Mouse (Mus musculus): Measurements from ENCODE around the gene Pdxdc1. TPM values are rescaled to one million over a fixed set of nuclear protein-coding genes. Genes with fewer than 3 reads are reported as not detected.

Gene Pdxdc1
- polyA plus RNA-seq, 1 experiment from 2014 or later = 92.5 TPM

- WGBS = 90% methylated on average over 7 of the region's 7 CpGs
- no peak overlapping the region for H3K4me2 ChIP-seq
- no peaks in the 10 kb centered on the region for H3K9me3 ChIP-seq
- no peak overlapping the region for H3K27ac ChIP-seq
- peaks cover 92% of the 10 kb centered on the region for H3K36me3 ChIP-seq
- H3K9ac ChIP-seq = no peak overlapping the region
- no peak overlapping the region for H3K4me3 ChIP-seq
- no peak for ATAC-seq (ENCODE audit: insufficient number of reproducible peaks, insufficient read depth, low FRiP score, low TSS enrichment, low read depth)
- no peaks in the 10 kb centered on the region for H3K27me3 ChIP-seq
- no peaks in the 10 kb centered on the region for H3K4me1 ChIP-seq
Observed at GRCm38 (mm10) chr16:13840056-13840455, 62.9 kb downstream of the Pdxdc1 start.

- no peak for ATAC-seq (ENCODE audit: insufficient number of reproducible peaks, insufficient read depth, low FRiP score, low TSS enrichment, low read depth)
- Histone ChIP-seq H3K27ac (no peak overlapping the region), H3K36me3 (peaks cover 96% of the 10 kb centered on the region), H3K9me3 (no peaks in the 10 kb centered on the region), H3K4me3 (no peak overlapping the region), H3K27me3 (no peaks in the 10 kb centered on the region), H3K4me2 (no peak overlapping the region), H3K4me1 (no peaks in the 10 kb centered on the region), H3K9ac (no peak overlapping the region)
- 95% methylated on average over 5 of the region's 5 CpGs for WGBS
Observed at GRCm38 (mm10) chr16:13834382-13834781, 68.5 kb downstream of the Pdxdc1 start.

- Histone ChIP-seq H3K9me3 (no peaks in the 10 kb centered on the region), H3K36me3 (peaks cover 95% of the 10 kb centered on the region), H3K4me2 (no peak overlapping the region), H3K27me3 (no peaks in the 10 kb centered on the region), H3K4me1 (no peaks in the 10 kb centered on the region), H3K4me3 (no peak overlapping the region), H3K9ac (no peak overlapping the region), H3K27ac (no peak overlapping the region)
- 82% methylated on average over 5 of the region's 5 CpGs for WGBS
- no peak for ATAC-seq (ENCODE audit: insufficient number of reproducible peaks, insufficient read depth, low FRiP score, low TSS enrichment, low read depth)
Observed at GRCm38 (mm10) chr16:13831606-13832005, 71.3 kb downstream of the Pdxdc1 start.

GRCm38 (mm10) chr16:13830444-13830843, 72.5 kb downstream of the Pdxdc1 start:
- WGBS = 89% methylated on average over 10 of the region's 10 CpGs
- Histone ChIP-seq H3K27me3 (no peaks in the 10 kb centered on the region), H3K27ac (no peak overlapping the region), H3K9ac (no peak overlapping the region), H3K4me1 (peaks cover 8% of the 10 kb centered on the region), H3K4me2 (no peak overlapping the region), H3K4me3 (no peak overlapping the region), H3K36me3 (peaks cover 84% of the 10 kb centered on the region), H3K9me3 (no peaks in the 10 kb centered on the region)
- ATAC-seq (ENCODE audit: insufficient number of reproducible peaks, insufficient read depth, low FRiP score, low TSS enrichment, low read depth) = no peak

GRCm38 (mm10) chr16:13826511-13826910, 76.4 kb downstream of the Pdxdc1 start:
- no peak overlapping the region for H3K27ac ChIP-seq
- peaks cover 53% of the 10 kb centered on the region for H3K36me3 ChIP-seq

GRCm38 (mm10) chr16:13825781-13826490, 77.0 kb downstream of the Pdxdc1 start:
- no peaks in the 10 kb centered on the region for H3K9me3 ChIP-seq
- H3K4me1 ChIP-seq = peaks cover 17% of the 10 kb centered on the region
- ATAC-seq (ENCODE audit: insufficient number of reproducible peaks, insufficient read depth, low FRiP score, low TSS enrichment, low read depth) = no peak
- no peak overlapping the region for H3K4me2 ChIP-seq
- 64% methylated on average over 7 of the region's 7 CpGs for WGBS
- peaks cover 50% of the 10 kb centered on the region for H3K36me3 ChIP-seq
- no peaks in the 10 kb centered on the region for H3K27me3 ChIP-seq
- H3K27ac ChIP-seq = no peak overlapping the region
- no peak overlapping the region for H3K9ac ChIP-seq
- H3K4me3 ChIP-seq = no peak overlapping the region

More at GRCm38 (mm10) chr16:13826511-13826910, 76.4 kb downstream of the Pdxdc1 start:
- Histone ChIP-seq H3K9ac (no peak overlapping the region), H3K27me3 (no peaks in the 10 kb centered on the region), H3K9me3 (no peaks in the 10 kb centered on the region), H3K4me3 (no peak overlapping the region), H3K4me2 (no peak overlapping the region), H3K4me1 (peaks cover 17% of the 10 kb centered on the region)
- ATAC-seq (ENCODE audit: insufficient number of reproducible peaks, insufficient read depth, low FRiP score, low TSS enrichment, low read depth) = no peak
- 80% methylated on average over 4 of the region's 4 CpGs for WGBS

GRCm38 (mm10) chr16:13820771-13821170, 82.2 kb downstream of the Pdxdc1 start:
- Histone ChIP-seq H3K9me3 (no peaks in the 10 kb centered on the region), H3K4me1 (peaks cover 29% of the 10 kb centered on the region), H3K36me3 (peaks cover 18% of the 10 kb centered on the region), H3K4me2 (peak overlapping the region; percentile 76), H3K27ac (no peak overlapping the region), H3K9ac (no peak overlapping the region), H3K27me3 (no peaks in the 10 kb centered on the region), H3K4me3 (peak overlapping the region; percentile 83; the same call in 1 of the 2 replicates)
- WGBS = 94% methylated on average over 5 of the region's 5 CpGs
- ATAC-seq (ENCODE audit: insufficient number of reproducible peaks, insufficient read depth, low FRiP score, low TSS enrichment, low read depth) = no peak

GRCm38 (mm10) chr16:13819806-13820500, 83.0 kb downstream of the Pdxdc1 start:
- no peak for ATAC-seq (ENCODE audit: insufficient number of reproducible peaks, insufficient read depth, low FRiP score, low TSS enrichment, low read depth)
- Histone ChIP-seq H3K9ac (peak overlapping the region; percentile 92), H3K27me3 (no peaks in the 10 kb centered on the region), H3K36me3 (peaks cover 26% of the 10 kb centered on the region), H3K4me3 (peak overlapping the region; percentile 83), H3K27ac (peak overlapping the region; percentile 97), H3K4me2 (peak overlapping the region; percentile 76), H3K9me3 (no peaks in the 10 kb centered on the region), H3K4me1 (peaks cover 25% of the 10 kb centered on the region)
- WGBS = 36% methylated on average over 12 of the region's 12 CpGs

- H3K9ac ChIP-seq = peak overlapping the region; percentile 92
- peak overlapping the region; percentile 83 for H3K4me3 ChIP-seq
- peak overlapping the region; percentile 97 for H3K27ac ChIP-seq
- H3K4me2 ChIP-seq = peak overlapping the region; percentile 76
- H3K27me3 ChIP-seq = no peaks in the 10 kb centered on the region
- peak; percentile 70 for ATAC-seq (ENCODE audit: insufficient number of reproducible peaks, insufficient read depth, low FRiP score, low TSS enrichment, low read depth)
- H3K9me3 ChIP-seq = no peaks in the 10 kb centered on the region
- whole genome bisulfite sequencing = under 1% methylated on average over 35 of the region's 36 CpGs
- peaks cover 25% of the 10 kb centered on the region for H3K4me1 ChIP-seq
- H3K36me3 ChIP-seq = peaks cover 29% of the 10 kb centered on the region
Observed at GRCm38 (mm10) chr16:13819394-13819743, 83.6 kb downstream of the Pdxdc1 start.

GRCm38 (mm10) chr16:13818560-13819393, 84.2 kb downstream of the Pdxdc1 start, which contains the start of gene Ntan1:
TSS of gene Ntan1 (plus strand) at chr16:13818845.
- peak within 1 kb of the TSS; percentile 76 for H3K4me2 ChIP-seq
- H3K27ac ChIP-seq = peak within 1 kb of the TSS; percentile 97
- peak within 1 kb of the TSS; percentile 92 for H3K9ac ChIP-seq
- peak; percentile 96 for ATAC-seq (ENCODE audit: insufficient number of reproducible peaks, insufficient read depth, low FRiP score, low TSS enrichment, low read depth)
- H3K27me3 ChIP-seq = no peaks in the 10 kb centered on the region
- WGBS = under 1% methylated on average over 58 of the region's 58 CpGs
- H3K9me3 ChIP-seq = no peaks in the 10 kb centered on the region
- peaks cover 25% of the 10 kb centered on the region for H3K4me1 ChIP-seq
- peak within 1 kb of the TSS; percentile 83 for H3K4me3 ChIP-seq
- H3K36me3 ChIP-seq = peaks cover 32% of the 10 kb centered on the region

GRCm38 (mm10) chr16:13813200-13813599, 89.7 kb downstream of the Pdxdc1 start:
- Histone ChIP-seq H3K4me2 (no peak overlapping the region), H3K9me3 (no peaks in the 10 kb centered on the region), H3K4me3 (no peak overlapping the region), H3K36me3 (peaks cover 81% of the 10 kb centered on the region), H3K9ac (no peak overlapping the region), H3K27ac (no peak overlapping the region), H3K27me3 (no peaks in the 10 kb centered on the region), H3K4me1 (peaks cover 3% of the 10 kb centered on the region; the same call in 1 of the 2 replicates)
- ATAC-seq (ENCODE audit: insufficient number of reproducible peaks, insufficient read depth, low FRiP score, low TSS enrichment, low read depth) = no peak
- 91% methylated on average over 3 of the region's 3 CpGs for WGBS
